Mouse (Mus musculus) adipose tissue, adult 10 weeks (tissue): Measurements from ENCODE around the gene As3mt. TPM values are rescaled to one million over a fixed set of nuclear protein-coding genes. Genes with fewer than 3 reads are reported as not detected.

Experiments used
- polyA plus RNA-seq: library from polyadenylated mRNA; stranded (reverse); fragments of 350-450 nt; fragmentation: Illumina TruSeq; extraction: RNeasy Lipid Tissue Mini Kit (QIAGEN cat#74804); gene quantifications from one replicate; pipeline ENCODE4 v1.2.3, GENCODE M21; 2014; ENCODE audit warnings: low read depth, low replicate concordance

The As3mt gene
- polyA plus RNA-seq = 17.6 TPM

GRCm38 (mm10) chr19:46707296-46708151 is at the start of gene As3mt:
TSS of gene As3mt (plus strand) at chr19:46707458.

GRCm38 (mm10) chr19:46672766-46673418 is 34.4 kb upstream of the As3mt start, which contains the start of gene Cyp17a1:
TSS of gene Cyp17a1 (minus strand) at chr19:46673172.

GRCm38 (mm10) chr19:46689460-46690372 is 17.5 kb upstream of the As3mt start, which contains the start of gene Borcs7:
TSS of gene Borcs7 (plus strand) at chr19:46689906.

GRCm38 (mm10) chr19:46761247-46761946 is 54.1 kb downstream of the As3mt start, which contains the start of gene Cnnm2:
TSS of gene Cnnm2 (plus strand) at chr19:46761596.

Other genes starting within 250 kb of the As3mt start
- gene Trim8, start 205.8 kb upstream of the As3mt start, polyA plus RNA-seq = 23.8 TPM
- gene Arl3, start 134.3 kb upstream of the As3mt start, polyA plus RNA-seq = 72.7 TPM
- 18.9 TPM for gene Sfxn2, start 134.1 kb upstream of the As3mt start, polyA plus RNA-seq
- 123 TPM for gene Wbp1l, start 108.4 kb upstream of the As3mt start, polyA plus RNA-seq
- 31.5 TPM for gene Cyp17a1, start 34.3 kb upstream of the As3mt start, polyA plus RNA-seq
- gene Borcs7, start 17.6 kb upstream of the As3mt start, polyA plus RNA-seq = 14.7 TPM
- gene Cnnm2, start 54.1 kb downstream of the As3mt start, polyA plus RNA-seq = 18.5 TPM